Mouse (Mus musculus): ENCODE measurements around the gene Mdp1. TPM values are rescaled to one million over a fixed set of nuclear protein-coding genes. Genes with fewer than 3 reads are reported as not detected.
A peak's percentile ranks its signal among the peaks of the same experiment; 100 is the strongest.

Mdp1 gene
- polyA plus RNA-seq, 1 experiment from 2014 or later = 63.7 TPM

DNA sequence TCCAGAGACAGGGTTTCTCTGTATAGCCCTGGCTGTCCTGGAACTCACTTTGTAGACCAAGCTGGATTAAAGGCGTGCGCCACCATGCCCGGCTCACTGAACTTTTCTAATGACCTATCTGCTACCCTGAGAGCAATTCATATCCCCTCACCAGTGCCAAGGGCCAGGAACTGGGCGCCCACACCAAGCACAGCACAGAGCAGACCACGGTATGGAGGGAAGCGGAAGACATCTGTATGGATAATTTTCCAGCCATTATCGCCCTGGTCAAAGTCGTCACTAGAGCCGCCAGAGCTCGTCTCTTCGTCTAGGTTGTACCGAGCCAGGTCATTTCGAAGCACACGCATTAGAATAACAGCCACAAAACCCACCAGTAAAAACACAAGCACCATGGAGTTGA, 19.5 kb downstream of the Mdp1 start:
- peaks cover 53% of the 10 kb centered on the region for H3K36me3 ChIP-seq
- peaks cover 24% of the 10 kb centered on the region for H3K4me1 ChIP-seq
- no peak overlapping the region for H3K9ac ChIP-seq
- WGBS = 97% methylated on average over 14 of the region's 14 CpGs
- H3K4me3 ChIP-seq = no peak overlapping the region
- ATAC-seq (ENCODE audit: low FRiP score) = no peak
- H3K9me3 ChIP-seq (replicated peaks) = no peaks in the 10 kb centered on the region
- H3K27me3 ChIP-seq = no peaks in the 10 kb centered on the region
- no peak overlapping the region for H3K27ac ChIP-seq
- no peak overlapping the region for H3K4me2 ChIP-seq (replicated peaks)

DNA sequence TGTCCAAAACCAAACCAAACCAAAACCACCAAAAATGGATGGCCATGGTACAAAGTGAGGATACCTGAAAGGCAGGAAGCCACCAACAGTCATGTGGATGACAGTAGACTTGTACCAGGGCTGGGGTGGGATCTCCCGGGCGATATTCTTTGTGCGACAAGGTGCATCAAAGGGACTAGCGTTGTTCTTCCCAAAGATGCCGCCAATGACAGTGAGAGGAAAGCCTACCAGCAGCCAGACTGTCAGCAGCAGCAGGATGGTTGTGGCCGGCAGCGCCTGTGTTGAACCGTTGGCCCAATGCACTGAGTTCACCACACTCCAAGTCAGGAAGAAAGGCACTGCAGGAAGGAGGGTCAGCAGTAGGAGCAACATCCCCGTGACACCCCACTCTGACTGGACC, 22.5 kb downstream of the Mdp1 start, which contains the start of gene Gm49378:
TSS of gene Gm49378 (minus strand) at position 101 of the 400 bp plus-strand sequence.
- WGBS = 96% methylated on average over 9 of the region's 9 CpGs
- Histone ChIP-seq H3K9ac (no peak within 1 kb of the TSS), H3K4me1 (peaks cover 24% of the 10 kb centered on the region), H3K4me2 (replicated peaks) (no peak within 1 kb of the TSS), H3K27ac (no peak within 1 kb of the TSS), H3K9me3 (replicated peaks) (no peaks in the 10 kb centered on the region), H3K27me3 (no peaks in the 10 kb centered on the region), H3K4me3 (no peak within 1 kb of the TSS), H3K36me3 (peaks cover 66% of the 10 kb centered on the region)
- ATAC-seq (ENCODE audit: low FRiP score) = no peak

DNA sequence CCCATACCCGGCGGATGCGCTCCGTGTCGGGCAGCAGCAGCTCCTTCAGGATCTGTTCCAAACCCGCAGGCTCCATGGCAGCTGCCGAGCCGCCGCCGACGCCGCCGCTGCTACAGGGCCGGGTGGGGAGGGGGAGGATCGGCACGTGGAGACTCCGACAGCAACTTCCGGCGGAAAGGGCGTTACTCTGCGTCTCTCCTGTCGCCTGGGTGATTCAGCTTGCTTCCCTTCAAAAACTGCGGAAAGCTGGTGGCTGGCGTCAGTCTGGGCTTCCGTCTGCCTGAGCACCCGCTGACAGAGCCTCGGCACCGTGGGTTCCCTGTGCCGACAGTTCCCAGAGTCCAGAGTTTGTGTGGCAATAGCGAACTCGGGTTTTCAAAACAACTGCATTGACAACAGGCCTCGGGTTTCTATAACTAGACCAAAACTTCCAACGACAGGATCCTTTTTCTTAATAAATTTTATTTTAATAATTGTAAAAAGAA, 24.7 kb downstream of the Mdp1 start, which contains the start of gene Ipo4:
TSS of gene Ipo4 (minus strand) at position 435 of the 485 bp plus-strand sequence.
- Histone ChIP-seq H3K9me3 (replicated peaks) (no peaks in the 10 kb centered on the region), H3K36me3 (peaks cover 80% of the 10 kb centered on the region), H3K27me3 (no peaks in the 10 kb centered on the region), H3K4me3 (peak within 1 kb of the TSS; percentile 60), H3K4me1 (peaks cover 18% of the 10 kb centered on the region), H3K9ac (peak within 1 kb of the TSS; percentile 78), H3K27ac (peak within 1 kb of the TSS; percentile 67), H3K4me2 (replicated peaks) (peak within 1 kb of the TSS; percentile 95)
- 2% methylated on average over 33 of the region's 33 CpGs for WGBS
- ATAC-seq (ENCODE audit: low FRiP score) = peak; percentile 87

DNA sequence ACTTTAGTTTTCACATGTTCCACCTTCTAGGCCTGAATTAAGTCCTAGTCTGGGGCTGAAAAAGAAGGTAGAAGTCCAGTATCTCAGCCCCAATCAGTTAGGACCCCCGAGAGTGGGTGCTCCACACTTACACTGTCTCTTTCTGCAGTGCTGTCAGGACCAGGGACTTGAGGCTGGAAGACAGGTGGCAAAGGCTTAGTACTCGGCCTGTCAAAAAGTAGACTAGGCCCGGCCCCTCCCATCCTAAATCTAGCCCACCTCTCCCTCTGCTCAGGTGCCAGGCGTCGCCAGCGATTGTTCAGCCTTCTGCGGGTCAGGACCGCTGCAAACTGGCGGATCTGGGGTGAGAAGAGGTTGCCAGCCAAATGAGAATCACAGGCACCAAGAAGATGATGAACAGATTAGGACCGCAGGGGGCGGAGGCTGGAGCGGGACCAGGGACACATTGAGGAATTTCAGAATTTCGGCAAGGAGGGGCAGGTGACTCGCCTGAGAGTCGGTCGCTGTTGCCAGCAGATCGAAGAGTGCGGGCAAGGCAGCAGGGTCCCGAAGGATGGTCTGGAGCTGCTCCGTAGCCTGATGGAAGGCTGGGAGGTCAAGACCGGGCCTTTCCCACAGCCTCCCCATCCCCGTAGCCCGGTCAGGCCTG, 25.3 kb downstream of the Mdp1 start:
- Histone ChIP-seq H3K27me3 (no peaks in the 10 kb centered on the region), H3K4me1 (peaks cover 18% of the 10 kb centered on the region), H3K4me2 (replicated peaks) (peak overlapping the region; percentile 95), H3K9me3 (replicated peaks) (no peaks in the 10 kb centered on the region), H3K9ac (peak overlapping the region; percentile 78), H3K4me3 (peak overlapping the region; percentile 60), H3K27ac (peak overlapping the region; percentile 67), H3K36me3 (peaks cover 80% of the 10 kb centered on the region)
- ATAC-seq (ENCODE audit: low FRiP score) = peak; percentile 55
- 4% methylated on average over 23 of the region's 23 CpGs for WGBS

DNA sequence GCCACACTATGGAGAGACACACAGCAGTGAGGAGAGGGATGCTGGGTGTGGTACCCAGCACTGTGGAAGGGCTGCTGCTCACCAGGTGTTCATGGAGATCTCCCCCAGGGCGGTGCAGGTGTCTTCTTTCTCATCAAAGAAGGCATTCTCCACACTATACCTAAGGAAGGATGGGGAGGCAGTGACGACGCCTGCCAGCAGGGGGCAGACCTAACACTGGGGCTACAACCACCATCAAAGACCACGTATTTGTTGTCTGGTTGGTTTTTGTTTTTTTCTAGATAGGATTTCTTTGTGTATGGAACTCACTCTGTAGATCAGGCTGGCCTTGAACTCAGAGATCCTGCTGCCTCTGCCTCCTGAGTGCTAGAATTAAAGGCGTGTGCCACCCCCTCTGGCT, 31.0 kb downstream of the Mdp1 start:
- no peaks in the 10 kb centered on the region for H3K9me3 ChIP-seq (replicated peaks)
- peaks cover 98% of the 10 kb centered on the region for H3K36me3 ChIP-seq
- H3K27me3 ChIP-seq = no peaks in the 10 kb centered on the region
- no peak overlapping the region for H3K27ac ChIP-seq
- H3K4me2 ChIP-seq (replicated peaks) = no peak overlapping the region
- no peak for ATAC-seq (ENCODE audit: low FRiP score)
- no peak overlapping the region for H3K4me3 ChIP-seq
- H3K9ac ChIP-seq = no peak overlapping the region
- 54% methylated on average over 5 of the region's 5 CpGs for WGBS
- peaks cover 4% of the 10 kb centered on the region; the same call in 1 of the 2 replicates for H3K4me1 ChIP-seq

DNA sequence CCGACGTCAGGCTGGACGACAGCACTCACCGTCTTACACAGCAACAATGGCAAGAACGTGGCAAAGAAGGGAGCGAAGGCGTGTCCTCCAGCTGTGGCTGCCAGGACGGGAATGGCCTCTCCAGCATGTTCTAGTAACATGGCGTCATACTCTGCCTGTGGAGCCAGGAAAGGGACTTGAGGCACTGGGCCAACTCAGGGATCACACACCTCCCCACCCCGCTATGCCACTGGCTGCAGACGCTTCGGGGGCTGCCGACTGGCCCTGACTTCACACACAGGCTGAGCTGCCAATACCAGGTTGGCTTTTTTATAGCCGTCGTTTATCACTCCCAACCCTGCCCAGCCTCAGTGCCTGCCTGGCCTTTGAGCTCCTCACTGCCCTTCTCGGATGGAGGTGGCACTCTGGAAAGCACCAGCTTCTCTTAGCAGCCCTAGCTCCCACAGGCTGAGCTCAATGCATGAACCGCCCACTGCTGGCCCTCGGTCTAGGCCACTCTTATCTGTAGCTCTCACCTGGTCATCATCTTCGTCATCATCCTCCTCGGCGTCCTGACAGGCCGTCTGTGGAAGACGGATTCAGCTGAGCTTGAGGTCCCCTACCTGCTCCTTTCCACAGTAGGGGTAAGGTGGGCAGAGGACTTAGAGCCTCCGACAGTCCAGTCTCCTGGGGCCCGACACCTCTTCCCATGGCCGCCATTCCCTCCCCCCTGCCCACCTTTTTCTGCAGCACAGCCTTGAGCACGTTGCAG, 32.1 kb downstream of the Mdp1 start:
- Histone ChIP-seq H3K4me3 (no peak overlapping the region), H3K4me2 (replicated peaks) (no peak overlapping the region), H3K4me1 (no peaks in the 10 kb centered on the region), H3K27ac (no peak overlapping the region), H3K9ac (no peak overlapping the region), H3K9me3 (replicated peaks) (no peaks in the 10 kb centered on the region), H3K36me3 (peaks cover 94% of the 10 kb centered on the region), H3K27me3 (no peaks in the 10 kb centered on the region)
- WGBS = 92% methylated on average over 27 of the region's 27 CpGs
- no peak for ATAC-seq (ENCODE audit: low FRiP score)

DNA sequence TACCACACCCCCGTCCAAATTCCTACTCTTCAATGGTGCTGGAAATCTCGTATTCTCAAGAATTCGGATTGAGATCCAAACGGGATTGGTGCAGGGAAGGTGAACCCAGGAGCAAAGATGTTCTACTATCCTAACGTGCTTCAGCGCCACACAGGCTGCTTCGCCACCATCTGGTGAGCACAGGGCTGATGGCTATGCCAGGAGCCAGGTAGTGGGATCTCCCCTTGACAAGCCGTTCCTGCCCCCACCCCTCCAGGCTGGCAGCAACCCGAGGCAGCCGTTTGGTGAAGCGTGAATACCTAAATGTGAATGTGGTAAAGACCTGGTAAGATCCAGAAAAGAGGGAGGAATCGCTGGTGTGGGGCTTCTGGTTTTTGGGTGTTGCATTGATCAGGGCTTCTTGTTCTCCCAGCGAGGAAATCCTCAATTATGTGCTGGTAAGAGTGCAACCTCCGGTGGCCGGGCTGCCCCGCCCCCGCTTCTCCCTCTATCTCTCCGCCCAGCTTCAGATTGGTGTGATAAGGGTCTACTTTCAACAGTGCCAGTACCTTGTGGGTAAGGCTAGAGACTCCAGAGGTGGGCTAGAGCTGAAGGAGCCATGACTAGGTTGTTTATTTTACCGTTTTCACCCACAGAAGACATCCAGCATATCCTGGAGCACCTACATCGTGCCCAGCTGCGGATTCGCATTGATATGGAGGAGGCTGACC, 41.7 kb downstream of the Mdp1 start:
- H3K27ac ChIP-seq = no peak overlapping the region
- H3K27me3 ChIP-seq = no peaks in the 10 kb centered on the region
- peak overlapping the region; percentile 28 for H3K4me3 ChIP-seq
- H3K4me1 ChIP-seq = peaks cover 6% of the 10 kb centered on the region; the same call in 1 of the 2 replicates
- 53% methylated on average over 22 of the region's 22 CpGs for WGBS
- no peaks in the 10 kb centered on the region for H3K9me3 ChIP-seq (replicated peaks)
- no peaks in the 10 kb centered on the region for H3K36me3 ChIP-seq
- H3K4me2 ChIP-seq (replicated peaks) = peak overlapping the region; percentile 42
- no peak for ATAC-seq (ENCODE audit: low FRiP score)
- peak overlapping the region; percentile 23; the same call in 1 of the 2 replicates for H3K9ac ChIP-seq

DNA sequence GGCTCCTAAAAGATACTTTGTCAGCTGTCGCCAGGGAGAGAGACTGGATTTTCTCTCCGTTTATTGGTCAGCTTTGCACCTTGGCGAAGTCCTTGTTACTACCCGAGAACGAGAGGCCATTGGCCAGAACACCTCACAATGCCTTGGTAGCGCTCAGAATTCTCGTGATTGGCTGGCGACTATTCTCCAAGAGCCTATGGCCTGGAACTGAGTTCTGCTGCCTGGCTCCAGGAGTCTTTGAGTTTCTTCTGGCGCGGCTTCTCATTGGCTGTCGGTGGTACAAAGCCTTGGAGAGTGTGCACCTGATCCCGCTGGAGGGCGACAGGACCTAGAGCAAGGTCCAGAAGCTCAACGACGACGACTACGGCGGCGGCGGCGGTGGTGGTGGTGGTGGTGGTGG, 42.5 kb downstream of the Mdp1 start, which contains the start of gene Rec8:
TSS of gene Rec8 (plus strand) at position 216 of the 400 bp plus-strand sequence.
- ATAC-seq (ENCODE audit: low FRiP score) = peak; percentile 85
- H3K27me3 ChIP-seq = no peaks in the 10 kb centered on the region
- no peaks in the 10 kb centered on the region for H3K36me3 ChIP-seq
- peaks cover 6% of the 10 kb centered on the region; the same call in 1 of the 2 replicates for H3K4me1 ChIP-seq
- peak within 1 kb of the TSS; percentile 42 for H3K4me2 ChIP-seq (replicated peaks)
- WGBS = 23% methylated on average over 21 of the region's 21 CpGs
- H3K9ac ChIP-seq = peak within 1 kb of the TSS; percentile 23; the same call in 1 of the 2 replicates
- no peaks in the 10 kb centered on the region for H3K9me3 ChIP-seq (replicated peaks)
- no peak within 1 kb of the TSS for H3K27ac ChIP-seq
- peak within 1 kb of the TSS; percentile 28 for H3K4me3 ChIP-seq

DNA sequence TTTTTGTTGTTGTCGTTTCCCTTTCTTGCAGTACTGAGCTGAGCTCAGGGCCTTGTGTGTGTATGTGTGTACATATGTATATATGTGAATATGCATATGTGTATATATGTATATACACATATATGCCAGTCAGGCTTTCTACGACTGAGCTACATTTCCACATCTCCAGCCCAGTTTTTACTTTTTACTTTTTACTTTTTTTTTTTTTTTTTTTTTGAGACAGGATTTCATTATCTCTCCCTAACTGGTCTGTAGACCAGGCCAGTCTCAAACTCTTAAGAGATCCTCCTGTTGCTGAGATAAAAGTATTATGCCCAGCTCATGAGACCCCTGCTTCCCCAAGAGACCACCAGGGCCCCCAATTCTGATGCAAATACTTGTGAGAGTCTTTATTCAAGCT, 43.5 kb downstream of the Mdp1 start:
- Histone ChIP-seq H3K36me3 (no peaks in the 10 kb centered on the region), H3K4me3 (no peak overlapping the region), H3K4me1 (peaks cover 6% of the 10 kb centered on the region; the same call in 1 of the 2 replicates), H3K9ac (no peak overlapping the region), H3K9me3 (replicated peaks) (no peaks in the 10 kb centered on the region), H3K27ac (no peak overlapping the region), H3K4me2 (replicated peaks) (no peak overlapping the region), H3K27me3 (no peaks in the 10 kb centered on the region)
- WGBS = 89% methylated on average over 2 of the region's 2 CpGs
- ATAC-seq (ENCODE audit: low FRiP score) = no peak

DNA sequence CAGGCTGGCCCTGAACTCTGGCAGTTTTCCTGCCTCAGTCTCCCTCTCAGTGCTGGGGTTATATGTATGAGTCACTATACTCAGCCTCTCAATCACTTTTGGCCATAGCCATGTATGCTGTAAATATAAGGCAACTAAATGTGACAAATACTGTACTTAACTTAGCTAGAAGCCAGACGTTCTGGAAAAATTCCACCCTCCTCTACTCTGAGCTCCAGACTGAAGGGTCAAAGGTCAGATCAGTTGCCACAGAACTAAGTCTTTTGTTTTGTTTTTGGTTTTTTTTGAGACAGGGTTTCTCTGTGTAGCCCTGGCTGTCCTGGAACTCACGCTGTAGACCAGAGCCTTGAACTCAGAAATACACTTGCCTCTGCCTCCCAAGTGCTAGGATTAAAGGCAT, 44.4 kb downstream of the Mdp1 start:
- Histone ChIP-seq H3K9me3 (replicated peaks) (no peaks in the 10 kb centered on the region), H3K9ac (no peak overlapping the region), H3K36me3 (peaks cover 2% of the 10 kb centered on the region; the same call in 1 of the 2 replicates), H3K4me1 (peaks cover 6% of the 10 kb centered on the region; the same call in 1 of the 2 replicates), H3K27me3 (no peaks in the 10 kb centered on the region), H3K4me3 (no peak overlapping the region), H3K4me2 (replicated peaks) (no peak overlapping the region), H3K27ac (no peak overlapping the region)
- ATAC-seq (ENCODE audit: low FRiP score) = no peak
- WGBS = 52% methylated on average over 2 of the region's 2 CpGs

DNA sequence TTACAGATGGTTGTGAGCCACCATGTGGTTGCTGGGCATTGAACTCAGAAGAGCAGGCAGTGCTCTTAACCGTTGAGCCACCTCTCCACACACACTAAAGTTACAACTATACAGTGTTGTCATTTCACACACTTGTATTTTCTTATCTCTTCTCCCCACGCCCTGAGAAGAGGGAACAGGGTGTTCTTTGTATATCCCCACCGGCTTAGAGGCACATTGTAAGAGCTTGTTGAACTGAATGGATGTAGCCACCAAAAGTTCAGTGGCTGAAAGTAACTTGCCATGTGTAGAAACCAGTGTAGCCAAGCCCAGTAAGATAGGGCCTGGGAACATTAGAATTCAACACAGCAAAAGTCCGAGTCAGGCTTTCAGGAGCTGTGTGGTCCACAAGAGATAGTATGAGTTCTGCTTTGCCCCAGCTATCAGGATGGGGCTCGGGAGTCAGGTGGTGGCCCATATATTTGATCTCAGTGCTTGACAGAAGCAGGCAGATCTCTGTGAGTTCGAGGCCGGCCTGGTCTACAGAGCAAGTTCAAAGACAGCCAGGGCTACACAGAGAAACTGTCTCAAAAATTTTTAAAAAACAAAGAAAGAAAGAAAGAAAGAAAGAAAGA, 45.6 kb downstream of the Mdp1 start:
- Histone ChIP-seq H3K4me1 (peaks cover 6% of the 10 kb centered on the region; the same call in 1 of the 2 replicates), H3K4me2 (replicated peaks) (no peak overlapping the region), H3K36me3 (peaks cover 8% of the 10 kb centered on the region), H3K9me3 (replicated peaks) (no peaks in the 10 kb centered on the region), H3K27ac (no peak overlapping the region), H3K27me3 (no peaks in the 10 kb centered on the region), H3K9ac (no peak overlapping the region), H3K4me3 (no peak overlapping the region)
- ATAC-seq (ENCODE audit: low FRiP score) = no peak
- 82% methylated on average over 7 of the region's 7 CpGs for WGBS

All from hindbrain, embryonic 12.5 days (tissue).